Mouse (Mus musculus) naive thymus-derived CD4-positive, alpha-beta T cell, adult 2 months (primary cell): ENCODE measurements at regions not wholly inside any gene's neighbourhood (a gene's known extent, or its start where the extent isn't known, plus 50 kb on each side); places are given as distances from the start of the nearest gene placed in this dataset.
"Not testable (repeated sequence)": the region's sequence is repeated elsewhere in the genome, so short reads cannot be mapped to it uniquely, and the experiment has no call there.

Experiments
- DNase-seq: peaks from one replicate; pipeline ENCODE4 v3.0.0-alpha.2; 2011; ENCODE audit warnings: low read depth

DNA sequence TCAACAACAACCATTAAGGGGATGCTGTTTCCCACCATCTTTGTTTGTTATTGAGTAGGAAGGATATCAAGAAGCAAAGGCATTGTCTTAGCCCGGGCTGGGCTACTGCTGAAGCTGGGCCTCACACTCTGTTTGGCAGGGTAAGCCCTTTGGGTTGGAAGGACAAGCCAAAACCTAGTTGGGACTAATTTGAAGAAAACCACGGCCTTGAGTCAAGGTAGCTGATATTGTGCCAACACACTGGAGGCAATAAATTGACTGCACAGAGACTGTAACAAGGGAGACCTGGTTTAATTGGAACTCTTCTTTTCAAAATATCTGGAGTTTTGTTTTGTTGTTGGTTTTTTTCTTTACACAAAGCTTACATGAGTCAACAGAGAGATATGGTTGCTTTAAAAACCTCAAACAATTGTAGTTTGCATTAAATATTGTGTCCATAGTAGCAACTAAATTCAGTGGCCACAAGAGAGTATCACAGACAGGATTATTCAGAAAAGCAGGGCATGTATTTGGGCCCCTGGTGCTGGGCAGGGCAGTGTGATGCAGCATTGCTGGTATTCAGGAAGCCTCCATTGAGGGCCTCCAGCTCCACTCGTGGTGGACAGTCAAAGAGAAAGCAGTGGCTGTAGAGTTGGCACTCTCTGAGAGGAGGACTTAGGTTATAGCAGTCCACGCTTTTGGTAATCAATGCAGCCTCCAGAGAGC lies 105.5 kb upstream of the Ubl3 start:
- DNase-seq, result no peak

GRCm38 (mm10) chr5:148652525-148653243 lies 100.1 kb upstream of the Ubl3 start:
- DNase-seq, result no peak

DNA sequence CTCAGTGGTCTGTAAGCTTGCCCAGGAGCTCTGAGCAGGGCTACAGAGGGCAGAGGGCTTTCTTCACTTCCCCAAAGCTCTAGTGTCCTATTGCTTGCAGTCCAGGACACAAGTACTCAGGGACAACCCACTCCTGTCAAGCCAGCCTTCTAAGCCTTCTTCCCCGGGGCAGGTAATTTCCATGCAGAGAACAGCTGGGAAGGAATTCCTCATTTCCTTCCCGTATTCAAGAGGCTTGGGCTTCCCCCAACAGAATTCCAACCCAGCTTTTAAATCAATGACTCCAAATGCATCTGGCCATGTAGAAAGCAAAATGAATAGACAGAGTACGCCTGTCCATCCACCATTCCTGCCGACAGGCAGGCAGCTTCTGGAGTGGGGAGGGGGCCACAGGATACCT lies 99.1 kb upstream of the Ubl3 start:
- DNase-seq, result no peak

- not testable (repeated sequence) for DNase-seq
Measured at GRCm38 (mm10) chr5:148649573-148649972, 97.0 kb upstream of the Ubl3 start.

- no peak for DNase-seq
Measured at GRCm38 (mm10) chr5:148649123-148649522, 96.5 kb upstream of the Ubl3 start.

DNA sequence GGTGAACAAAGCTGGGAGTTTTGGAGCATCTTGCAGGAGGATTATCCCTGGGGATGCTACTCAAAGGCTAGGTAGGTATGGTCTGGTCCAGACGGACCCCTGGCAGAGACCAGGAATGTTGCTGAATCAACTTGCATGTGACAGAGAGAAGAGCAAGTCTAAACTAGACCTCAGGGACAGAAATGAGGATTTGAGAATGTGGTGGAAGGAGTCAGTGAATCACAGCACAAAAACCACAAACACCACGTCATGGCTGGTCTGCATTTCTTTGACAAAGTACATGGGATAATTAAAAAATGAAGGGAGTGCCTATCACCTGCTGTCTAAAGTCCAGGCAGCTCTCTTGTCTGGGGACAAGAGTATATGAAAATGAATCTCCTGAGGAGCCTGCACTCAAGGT lies 95.1 kb upstream of the Ubl3 start:
- DNase-seq, result no peak

DNA sequence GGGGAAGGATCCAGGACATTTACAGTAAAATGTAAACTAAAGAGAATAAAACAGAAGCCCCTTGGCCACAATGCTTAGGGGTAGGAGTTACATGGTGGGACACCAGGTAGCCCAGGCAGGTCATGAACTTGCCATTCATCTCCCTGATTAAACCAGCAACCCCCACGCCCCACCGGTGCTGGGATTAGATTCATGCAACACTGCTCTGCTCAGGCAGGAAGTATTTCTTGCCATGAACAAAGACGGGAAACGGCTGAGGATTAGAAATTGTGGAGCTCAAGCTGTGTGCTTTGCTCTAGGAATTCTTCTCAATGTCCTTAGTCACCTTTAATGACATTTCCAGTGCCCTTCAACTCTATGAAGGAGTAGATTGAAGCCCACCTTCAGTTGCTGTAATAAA lies 93.2 kb upstream of the Ubl3 start:
- no peak for DNase-seq

DNA sequence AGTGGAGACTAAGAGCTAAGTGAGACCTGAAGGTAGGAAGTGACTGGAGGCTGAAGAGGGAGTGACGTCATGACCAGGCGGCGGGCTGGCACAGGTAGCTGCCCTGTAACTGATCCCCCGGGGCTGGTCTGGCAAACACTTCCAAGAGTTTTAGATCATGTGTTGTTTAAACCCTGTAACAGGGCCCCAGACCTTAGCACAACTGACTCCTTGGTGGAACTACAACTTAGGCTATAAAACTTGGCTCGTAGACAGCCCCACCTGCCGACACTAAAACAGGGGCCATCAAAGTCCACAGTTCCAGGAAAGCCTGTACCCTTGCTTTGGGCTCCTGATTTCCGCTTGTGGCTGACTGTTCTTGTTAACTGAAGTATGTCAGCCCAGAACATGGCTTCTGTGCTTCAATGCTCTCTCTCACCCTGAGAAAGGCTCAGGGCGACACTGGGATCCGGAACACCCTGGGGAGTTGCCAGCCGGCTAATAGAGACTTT lies 92.6 kb upstream of the Ubl3 start:
- DNase-seq, result peak; percentile 30

- no peak for DNase-seq
Measured at GRCm38 (mm10) chr5:148644345-148644744, 91.8 kb upstream of the Ubl3 start.

GRCm38 (mm10) chr5:148641652-148642395 lies 89.2 kb upstream of the Ubl3 start:
- DNase-seq, result no peak

DNA sequence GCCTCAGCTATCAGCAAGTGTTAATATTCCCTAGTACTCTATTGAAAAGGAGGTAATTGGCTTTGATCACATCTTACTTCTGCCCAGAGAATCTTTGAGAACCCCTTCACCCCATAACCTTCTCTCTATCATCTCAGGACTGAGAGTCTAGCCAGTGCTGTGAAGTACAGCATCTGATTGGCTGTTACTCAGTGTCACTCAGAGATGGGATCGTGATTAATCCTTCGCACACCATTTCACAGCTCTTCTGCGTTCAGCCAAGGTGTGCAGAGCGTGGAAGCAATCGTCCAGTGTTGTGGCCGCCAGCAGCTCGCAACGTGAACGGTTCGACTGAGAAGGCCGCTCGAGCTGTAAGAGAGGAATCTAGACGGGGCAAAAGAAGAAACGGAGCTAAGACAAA lies 87.9 kb upstream of the Ubl3 start:
- no peak for DNase-seq

- no peak for DNase-seq
Measured at GRCm38 (mm10) chr5:148634919-148635356, 82.3 kb upstream of the Ubl3 start.

DNA sequence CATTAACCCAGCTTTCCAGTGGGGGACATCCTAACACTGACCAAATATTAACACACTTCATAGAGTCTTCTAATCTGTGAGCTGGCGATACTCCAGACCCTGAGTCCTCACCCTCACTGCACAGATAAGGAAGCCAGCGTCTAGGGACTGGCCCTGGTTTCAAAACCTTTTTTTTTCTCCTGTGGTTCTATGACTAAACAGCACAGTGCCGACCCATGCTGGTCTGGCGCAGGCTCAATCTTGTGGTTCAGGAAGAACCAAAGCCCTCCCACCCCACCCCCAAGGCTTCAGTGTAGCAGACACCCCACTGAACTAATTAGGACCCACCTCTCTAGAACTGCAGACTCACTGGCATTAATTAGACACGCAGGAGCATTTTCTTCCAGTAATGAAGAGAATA lies 81.4 kb upstream of the Ubl3 start:
- no peak for DNase-seq

DNA sequence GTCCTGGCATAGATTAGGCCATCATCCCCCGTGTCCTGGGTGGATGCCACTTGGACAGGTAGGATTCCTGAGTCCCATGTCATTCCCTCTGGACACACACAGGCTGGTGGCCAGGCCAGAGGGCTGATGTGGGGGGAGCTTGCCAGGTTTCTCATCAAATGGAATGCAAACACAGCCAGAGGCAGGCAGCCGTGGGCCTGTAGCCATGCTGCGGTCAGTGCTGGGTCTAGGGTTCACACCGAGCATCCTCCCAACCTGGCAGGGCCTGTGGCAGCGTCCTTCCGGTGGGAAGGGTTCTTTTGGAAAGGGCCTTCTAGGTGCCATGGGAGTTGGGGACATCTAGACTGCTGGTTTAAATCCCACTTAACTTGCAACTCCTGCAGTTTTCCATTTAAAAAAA lies 80.7 kb upstream of the Ubl3 start:
- DNase-seq, result no peak

DNA sequence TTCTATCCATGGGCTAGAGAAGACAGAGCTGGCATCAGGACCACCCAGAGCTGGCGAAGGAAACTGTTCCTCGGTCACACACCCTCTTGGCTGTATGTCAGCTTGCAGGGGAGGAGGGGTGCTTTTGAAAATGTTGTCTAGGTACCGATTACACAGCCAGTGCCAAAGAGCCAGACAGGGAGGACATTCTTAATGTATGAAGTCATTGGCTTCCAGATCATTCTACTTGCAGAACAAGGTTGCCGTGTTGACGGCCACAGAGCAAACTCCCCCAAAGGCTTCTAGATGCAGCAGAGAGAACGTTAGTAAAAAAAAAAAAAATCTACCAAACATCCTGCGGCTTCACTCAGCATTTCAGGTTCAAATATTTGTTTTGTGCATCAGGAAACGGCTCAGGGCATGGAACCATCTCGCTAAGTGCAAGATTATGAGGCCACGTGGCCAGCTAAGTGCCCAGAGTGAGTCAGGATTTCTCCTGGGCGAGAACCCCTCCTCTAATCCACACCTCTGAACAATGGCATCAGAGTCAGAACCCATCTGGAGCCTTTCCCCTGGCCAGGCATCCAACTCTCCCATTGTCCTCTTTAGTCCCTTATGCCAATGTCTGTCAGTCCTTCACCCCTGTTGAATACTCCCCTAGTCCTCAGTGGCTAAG lies 80.1 kb upstream of the Ubl3 start:
- DNase-seq, result no peak

DNA sequence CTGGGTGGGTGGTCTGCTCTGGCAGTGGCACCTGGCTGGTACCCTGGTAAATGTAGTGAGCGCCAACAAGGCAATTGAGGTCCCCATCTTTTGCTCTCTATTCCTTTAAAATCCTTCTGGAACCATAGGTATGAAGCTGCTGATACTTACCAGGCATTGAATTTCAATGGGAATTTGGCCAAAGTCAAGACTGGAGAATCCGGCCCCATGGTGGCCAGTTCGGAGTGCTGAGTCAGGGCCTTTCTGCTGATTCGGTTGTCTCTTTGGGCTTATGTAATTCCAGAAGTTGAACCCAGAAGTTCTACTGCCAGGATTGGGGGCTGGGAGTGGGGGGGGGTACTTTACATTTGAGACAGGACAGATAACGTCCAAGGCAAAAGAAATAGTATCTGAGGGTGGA lies 79.0 kb upstream of the Ubl3 start:
- no peak for DNase-seq

DNA sequence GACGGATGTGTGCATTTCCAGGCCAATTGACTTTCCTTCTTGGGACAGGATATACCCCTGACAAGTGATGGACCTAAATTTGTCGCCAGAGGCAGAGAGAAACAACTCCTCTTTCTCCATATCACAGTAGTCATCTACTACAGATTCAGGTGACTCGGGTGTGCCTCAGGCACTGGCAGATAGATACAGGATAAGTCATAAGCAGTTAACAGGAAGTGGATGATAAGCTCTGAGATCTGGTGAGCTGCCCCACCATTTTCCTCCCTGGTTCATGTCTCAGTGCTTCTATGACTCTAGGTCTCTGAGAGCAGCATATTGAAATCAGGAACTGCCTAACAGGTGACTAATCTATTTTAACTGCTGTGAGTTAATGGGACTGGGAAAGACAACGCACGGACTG lies 73.4 kb upstream of the Ubl3 start:
- peak; percentile 27 for DNase-seq

DNA sequence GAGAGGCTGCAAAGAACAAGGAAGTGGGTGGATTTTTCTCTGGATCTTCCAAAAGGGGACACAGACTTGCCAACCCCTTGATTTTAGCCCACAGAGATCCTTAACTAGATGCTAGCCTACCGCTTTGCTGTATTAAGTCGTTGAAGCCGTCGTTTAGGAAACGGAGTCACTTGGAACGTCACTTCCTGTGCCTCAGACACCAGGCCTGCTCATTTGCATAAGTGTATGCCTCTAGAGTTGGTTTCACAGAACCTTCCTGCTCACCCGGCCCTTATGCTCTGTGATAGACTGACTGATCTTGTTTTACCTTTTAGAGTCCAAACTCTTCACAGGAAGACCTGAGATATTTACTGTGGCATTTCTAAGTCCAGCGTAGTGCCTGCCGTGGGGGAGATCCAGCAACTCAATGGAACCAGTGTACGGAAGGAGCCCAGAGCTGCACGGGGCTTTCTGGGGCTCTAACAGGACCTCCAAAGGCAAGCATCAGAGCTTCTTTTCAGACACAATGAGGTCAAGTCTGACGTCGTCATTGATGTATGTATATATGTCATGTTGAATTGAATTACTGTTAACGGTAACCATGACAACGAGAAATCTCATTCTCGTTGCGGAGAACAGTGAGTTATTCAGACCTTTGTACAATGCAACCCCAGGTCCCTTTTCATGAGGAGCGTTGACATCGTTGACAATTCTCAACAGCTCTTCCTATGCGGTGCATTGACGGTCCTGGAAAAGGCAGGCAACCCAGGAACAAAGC lies 72.2 kb upstream of the Ubl3 start:
- DNase-seq, result peak; percentile 49

GRCm38 (mm10) chr5:148620895-148621786 lies 68.6 kb upstream of the Ubl3 start:
- no peak for DNase-seq

DNA sequence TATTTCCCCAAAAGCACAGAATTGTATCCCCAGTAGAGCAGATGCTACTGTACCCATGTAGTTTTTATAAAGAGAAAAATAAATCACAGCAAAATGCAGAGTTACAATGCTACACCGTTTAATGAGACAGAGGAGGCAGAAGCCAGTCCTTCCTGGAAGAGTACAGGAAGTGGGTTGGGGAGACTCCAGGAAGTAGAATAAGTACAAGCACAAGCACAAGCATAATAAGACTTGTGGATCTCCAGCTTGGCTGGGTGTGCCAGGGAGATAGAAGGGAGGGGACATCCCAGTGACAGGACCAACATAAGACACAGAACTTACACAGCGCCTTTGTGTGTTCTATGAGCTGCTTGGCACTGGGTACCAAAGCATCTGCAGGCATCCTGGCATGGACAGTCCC lies 67.3 kb upstream of the Ubl3 start:
- DNase-seq, result peak; percentile 35

- no peak for DNase-seq
Measured at GRCm38 (mm10) chr5:148616426-148616825, 63.8 kb upstream of the Ubl3 start.
